Mouse (Mus musculus) hindbrain, postnatal 0 days (tissue): ENCODE measurements around the gene Slc24a1. TPM values are rescaled to one million over a fixed set of nuclear protein-coding genes. Genes with fewer than 3 reads are reported as not detected.

Source experiments
- ATAC-seq: fragments of 200-750 bp; cut with Nextera tagmentation; 2 replicates; pipeline ENCODE4 v1.8.0; 2017; ENCODE audit warnings: mild to moderate bottlenecking, moderate TSS enrichment, moderate library complexity
- DNase-seq: peaks from one replicate; pipeline ENCODE4 v3.0.0-alpha.2; 2015; ENCODE audit warnings: low spot score
- H3K27ac ChIP-seq: fragments of 300-500 bp; sonication (generic); 2 replicates; pipeline ENCODE4 v1.5.1; 2014; ENCODE audit warnings: mild to moderate bottlenecking
- H3K27me3 ChIP-seq: fragments of 300-500 bp; sonication (generic); 2 replicates; pipeline ENCODE4 v1.6.1; 2014; ENCODE audit warnings: low read length, mixed read lengths; ENCODE audit not compliant: insufficient read depth
- H3K36me3 ChIP-seq: fragments of 300-500 bp; sonication (generic); 2 replicates; pipeline ENCODE4 v1.6.1; 2014; ENCODE audit warnings: low read length, mixed read lengths; ENCODE audit not compliant: insufficient read depth
- H3K4me1 ChIP-seq: fragments of 300-500 bp; sonication (generic); 2 replicates; pipeline ENCODE4 v1.6.1; 2014; ENCODE audit warnings: antibody characterized with exemption, low read length, mixed read lengths; ENCODE audit not compliant: insufficient read depth
- H3K4me2 ChIP-seq: fragments of 300-500 bp; sonication (generic); 2 replicates; pipeline ENCODE4 v1.6.1; 2014; ENCODE audit warnings: low read depth, mild to moderate bottlenecking, low read length, moderate library complexity, mixed read lengths
- H3K4me3 ChIP-seq: fragments of 300-500 bp; sonication (generic); 2 replicates; pipeline ENCODE4 v1.5.1; 2014; ENCODE audit warnings: low read length
- H3K9ac ChIP-seq: fragments of 300-500 bp; sonication (generic); replicated peaks from 2 replicates; pipeline ENCODE4 v1.6.1; 2014; ENCODE audit warnings: mild to moderate bottlenecking, low read length, moderate library complexity, mixed read lengths
- H3K9me3 ChIP-seq: fragments of 300-500 bp; sonication (generic); 2 replicates; pipeline ENCODE4 v1.6.1; 2016; ENCODE audit warnings: low read length, mixed read lengths
- CTCF ChIP-seq: IDR thresholded peaks from 2 replicates; pipeline ENCODE4 v1.5.1; 2016; ENCODE audit warnings: antibody characterized with exemption, control low read depth, low read depth
- WGBS: fragments of 180-500 bp; shearing (Covaris S2); extraction: QIAGEN DNeasy Blood & Tissue Kit; methylation state at CpG from one replicate; pipeline ENCODE4 v1.1.7; 2014; 5-methylcytosine and 5-hydroxymethylcytosine counted together
- polyA plus RNA-seq: library from polyadenylated mRNA; unstranded; fragments of >200 nt; fragmentation: Nextera tagmentation; extraction: Ambion mirVana; gene quantifications from 2 replicates; pipeline ENCODE4 v1.2.1, GENCODE M21; 2015
- total RNA-seq: library from RNA; depleted of rRNA; stranded (reverse); fragments of >200 nt; gene quantifications from 2 replicates; pipeline ENCODE4 v1.2.3, GENCODE M21; 2014

The Slc24a1 gene
- total and polyA plus RNA-seq, 2 experiments from 2014 or later = 0.03 to 0.31 TPM

DNA sequence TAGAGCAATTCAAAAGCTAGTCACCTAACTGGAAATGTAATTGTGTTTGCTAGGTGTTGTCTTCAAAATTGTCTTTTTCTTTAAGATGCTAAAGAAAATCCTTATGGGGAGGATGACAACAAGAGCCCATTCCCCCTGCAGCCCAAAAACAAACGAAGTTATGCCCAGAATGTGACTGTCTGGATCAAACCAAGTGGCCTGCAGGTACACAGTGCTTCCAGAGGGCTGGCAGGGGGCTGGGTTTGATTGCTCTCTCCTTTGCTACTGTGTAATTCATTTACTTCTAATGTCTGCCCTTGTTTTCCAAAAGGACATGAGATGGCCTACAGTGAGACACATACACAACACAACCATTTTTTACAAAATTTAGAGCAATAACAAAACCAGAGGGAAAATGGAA, 30.5 kb upstream of the Slc24a1 start:
- Histone ChIP-seq H3K27me3 (no peaks in the 10 kb centered on the region), H3K36me3 (peaks cover 68% of the 10 kb centered on the region), H3K9me3 (no peaks in the 10 kb centered on the region), H3K4me1 (no peaks in the 10 kb centered on the region), H3K9ac (no peak overlapping the region), H3K4me3 (no peak overlapping the region), H3K27ac (no peak overlapping the region), H3K4me2 (no peak overlapping the region)
- TF ChIP-seq CTCF = no peak
- DNase-seq (no peak), ATAC-seq (no peak)
- WGBS = 68% methylated on average over 1 of the region's 1 CpGs

DNA sequence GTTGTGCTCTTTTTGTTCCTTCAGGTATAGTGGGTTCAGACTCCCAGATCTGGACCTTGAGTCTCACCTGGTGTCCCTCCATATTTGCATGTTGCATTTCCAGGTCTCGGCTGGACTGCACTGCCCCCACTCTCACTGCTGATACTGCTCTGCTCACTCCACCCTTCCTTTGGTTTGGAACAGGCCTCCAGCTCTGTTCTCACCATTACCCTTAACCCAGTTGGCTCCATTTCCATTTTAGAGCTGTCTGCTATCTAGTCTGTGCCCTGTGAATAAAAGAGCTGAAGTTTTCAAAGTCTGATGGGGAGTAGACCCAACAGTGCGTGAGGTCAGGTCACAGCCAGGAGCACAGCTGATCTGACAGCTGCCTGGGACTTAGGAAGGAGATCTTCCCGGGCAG, 29.1 kb upstream of the Slc24a1 start:
- H3K27ac ChIP-seq = no peak overlapping the region
- ATAC-seq (no peak), DNase-seq (no peak)
- TF ChIP-seq CTCF = no peak
- WGBS = 67% methylated on average over 3 of the region's 3 CpGs
- H3K4me3 ChIP-seq = no peak overlapping the region
- H3K9me3 ChIP-seq = no peaks in the 10 kb centered on the region
- H3K36me3 ChIP-seq = peaks cover 66% of the 10 kb centered on the region
- no peaks in the 10 kb centered on the region for H3K4me1 ChIP-seq
- H3K9ac ChIP-seq = no peak overlapping the region
- H3K27me3 ChIP-seq = no peaks in the 10 kb centered on the region
- H3K4me2 ChIP-seq = no peak overlapping the region

DNA sequence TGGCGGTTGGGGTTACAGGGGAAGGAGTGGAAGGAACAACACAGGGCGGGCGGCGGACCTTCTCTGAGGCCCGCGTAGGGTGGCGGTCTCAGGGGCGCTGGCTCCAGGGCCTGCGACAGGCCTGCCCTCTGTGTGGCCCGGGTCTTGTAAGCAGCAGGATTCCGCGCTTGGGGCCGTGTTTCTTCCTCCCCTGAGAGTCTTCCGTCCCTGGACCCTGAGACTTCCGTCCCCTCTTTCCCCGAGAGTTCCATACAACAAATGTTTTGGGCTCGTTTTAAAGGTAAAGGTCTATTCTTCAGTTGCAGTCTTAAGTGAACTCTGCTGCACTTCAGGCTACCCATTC, 9.5 kb upstream of the Slc24a1 start:
- peak; percentile 87 for ATAC-seq

DNA sequence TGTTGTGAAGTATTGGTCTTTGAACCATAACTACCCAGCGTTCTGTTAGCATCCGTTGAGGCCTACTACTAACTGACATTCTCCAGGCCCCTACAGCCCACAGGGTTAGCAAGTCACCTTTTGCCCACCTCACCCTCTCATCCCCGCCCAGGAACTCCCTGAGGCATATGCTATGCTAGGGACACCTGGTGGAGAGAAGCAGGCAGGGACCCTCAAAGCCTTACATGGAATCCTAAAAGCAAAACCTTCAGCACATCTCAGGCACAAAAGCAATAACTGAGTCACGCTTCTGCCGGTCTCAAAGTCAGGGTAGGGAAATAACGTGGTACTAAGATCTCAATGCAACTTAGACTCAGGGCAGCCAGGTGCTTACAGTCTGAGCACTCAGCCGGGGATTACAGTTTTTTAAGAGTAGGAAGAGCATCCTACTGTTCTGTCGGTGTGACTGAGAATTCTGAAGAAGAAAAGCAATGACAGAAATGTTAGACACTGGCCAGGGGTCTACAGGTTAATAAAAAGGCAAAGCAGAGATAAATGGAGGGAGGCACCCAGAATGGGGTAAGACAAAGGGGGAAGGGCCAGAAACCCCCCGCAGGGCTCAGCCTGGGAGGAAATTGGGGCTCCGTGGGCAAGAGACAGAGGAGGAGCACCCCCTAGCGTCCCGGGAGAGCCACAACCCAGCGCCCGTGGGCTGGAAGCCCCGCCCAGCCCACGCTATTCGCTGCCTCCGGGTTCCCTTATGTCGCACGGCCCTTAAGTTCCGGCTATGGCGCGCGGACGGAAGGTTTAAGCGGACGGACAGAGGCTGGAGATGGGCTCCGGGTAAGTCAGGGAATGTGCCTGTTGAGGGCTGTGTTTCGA, 8.9 kb upstream of the Slc24a1 start, which contains the start of gene Ints14:
Ints14 (plus strand) TSS at position 789 of the 861 bp plus-strand sequence.
- peak within 1 kb of the TSS; percentile 83 for H3K4me2 ChIP-seq
- ATAC-seq (peak; percentile 98), DNase-seq (peak; percentile 98)
- H3K27ac ChIP-seq = peak within 1 kb of the TSS; percentile 89
- peak within 1 kb of the TSS; percentile 75 for H3K4me3 ChIP-seq
- peak; percentile 83 for TF ChIP-seq CTCF
- H3K4me1 ChIP-seq = peaks cover 6% of the 10 kb centered on the region; the same call in 1 of the 2 replicates
- H3K9ac ChIP-seq = peak within 1 kb of the TSS; percentile 90
- H3K27me3 ChIP-seq = no peaks in the 10 kb centered on the region
- WGBS = 6% methylated on average over 28 of the region's 29 CpGs
- H3K36me3 ChIP-seq = peaks cover 6% of the 10 kb centered on the region; the same call in 1 of the 2 replicates
- H3K9me3 ChIP-seq = no peaks in the 10 kb centered on the region

More for the DNA sequence above, 9.5 kb upstream of the Slc24a1 start:
- H3K27me3 ChIP-seq = no peaks in the 10 kb centered on the region
- DNase-seq = no peak
- peaks cover 6% of the 10 kb centered on the region; the same call in 1 of the 2 replicates for H3K4me1 ChIP-seq
- peak overlapping the region; percentile 83 for H3K4me2 ChIP-seq
- H3K9me3 ChIP-seq = no peaks in the 10 kb centered on the region
- peaks cover 12% of the 10 kb centered on the region; the same call in 1 of the 2 replicates for H3K36me3 ChIP-seq
- H3K27ac ChIP-seq = peak overlapping the region; percentile 89
- peak overlapping the region; percentile 90 for H3K9ac ChIP-seq
- H3K4me3 ChIP-seq = peak overlapping the region; percentile 75
- TF ChIP-seq CTCF = no peak
- 0% methylated on average over 12 of the region's 17 CpGs for WGBS

- no peak for DNase-seq
- Histone ChIP-seq H3K27me3 (no peaks in the 10 kb centered on the region), H3K4me2 (no peak overlapping the region), H3K36me3 (no peaks in the 10 kb centered on the region), H3K4me1 (peaks cover 6% of the 10 kb centered on the region; the same call in 1 of the 2 replicates), H3K9ac (no peak overlapping the region), H3K4me3 (no peak overlapping the region), H3K9me3 (no peaks in the 10 kb centered on the region), H3K27ac (0 out of 2 replicates have a peak overlapping the region, but pooled peaks have one; percentile 56)
- no peak for ATAC-seq
- 93% methylated on average over 3 of the region's 3 CpGs for WGBS
- TF ChIP-seq CTCF = no peak
These were observed 5.9 kb upstream of the Slc24a1 start for GRCm38 (mm10) chr9:64957276-64957675.

DNA sequence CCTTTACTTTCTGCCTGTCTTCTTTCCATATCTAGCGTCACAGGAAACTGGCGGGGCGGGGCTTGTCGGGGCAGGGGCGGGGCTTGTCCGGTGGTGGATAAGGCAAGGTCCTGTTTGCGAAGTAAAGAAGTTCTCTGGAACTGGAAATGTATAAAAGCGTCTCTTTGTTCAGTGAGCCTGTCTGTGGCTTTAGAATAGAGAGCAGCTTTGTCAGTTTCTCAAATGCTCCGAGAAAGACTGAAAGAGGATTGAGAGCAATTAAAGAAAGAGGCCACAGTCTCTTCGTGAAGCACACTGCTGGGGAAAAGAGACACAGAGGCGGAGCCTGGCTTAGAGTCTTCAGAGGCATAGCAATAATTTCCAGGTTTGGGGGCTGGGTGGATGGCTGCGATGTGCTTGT, 4.9 kb upstream of the Slc24a1 start:
- WGBS = 28% methylated on average over 12 of the region's 12 CpGs
- H3K27ac ChIP-seq = peak overlapping the region; percentile 56; the same call in 1 of the 2 replicates
- no peaks in the 10 kb centered on the region for H3K27me3 ChIP-seq
- H3K4me2 ChIP-seq = peak overlapping the region; percentile 36; the same call in 1 of the 2 replicates
- peak; percentile 27 for DNase-seq
- H3K9ac ChIP-seq = no peak overlapping the region
- H3K36me3 ChIP-seq = no peaks in the 10 kb centered on the region
- H3K9me3 ChIP-seq = no peaks in the 10 kb centered on the region
- 0 out of 2 replicates have a peak, but pooled peaks cover under 1% of the 10 kb centered on the region for H3K4me1 ChIP-seq
- H3K4me3 ChIP-seq = no peak overlapping the region
- no peak for TF ChIP-seq CTCF
- peak; percentile 28; the same call in 1 of the 2 replicates for ATAC-seq
